Mouse (Mus musculus): ENCODE results near the gene Rit1. TPM values are rescaled to one million over a fixed set of nuclear protein-coding genes. Genes with fewer than 3 reads are reported as not detected.

The Rit1 gene
- total and polyA plus RNA-seq, 2 experiments from 2014 or later, result 82.6 to 85.4 TPM

Other genes starting within 250 kb of the Rit1 start
- 156 and 210 TPM in 2 replicates for gene Lmna, start 206.9 kb upstream of the Rit1 start, total RNA-seq (2014; rRNA removed; ENCODE audit: low replicate concordance)
- gene Lmna, start 206.9 kb upstream of the Rit1 start, polyA plus RNA-seq (2015; fragmentation: Nextera tagmentation; extraction: Ambion mirVana), result 109 and 122 TPM in 2 replicates
- gene Mex3a, start 184.4 kb upstream of the Rit1 start, total RNA-seq (2014; rRNA removed; ENCODE audit: low replicate concordance), result 6.0 and 9.7 TPM in 2 replicates
- 2.6 and 2.7 TPM in 2 replicates for gene Mex3a, start 184.4 kb upstream of the Rit1 start, polyA plus RNA-seq (2015; fragmentation: Nextera tagmentation; extraction: Ambion mirVana)
- gene Rab25, start 168.5 kb upstream of the Rit1 start, total RNA-seq (2014; rRNA removed; ENCODE audit: low replicate concordance), result 0.39 and 2.5 TPM in 2 replicates
- 0.16 TPM in 1 of 2 replicates, not detected in the other for gene Rab25, start 168.5 kb upstream of the Rit1 start, polyA plus RNA-seq (2015; fragmentation: Nextera tagmentation; extraction: Ambion mirVana)
- 3.6 and 34.6 TPM in 2 replicates for gene Lamtor2, start 163.8 kb upstream of the Rit1 start, total RNA-seq (2014; rRNA removed; ENCODE audit: low replicate concordance)
- gene Lamtor2, start 163.8 kb upstream of the Rit1 start, polyA plus RNA-seq (2015; fragmentation: Nextera tagmentation; extraction: Ambion mirVana), result 131 and 136 TPM in 2 replicates
- gene Ubqln4, start 163.1 kb upstream of the Rit1 start, total RNA-seq (2014; rRNA removed; ENCODE audit: low replicate concordance), result 74.9 and 82.4 TPM in 2 replicates
- gene Ubqln4, start 163.1 kb upstream of the Rit1 start, polyA plus RNA-seq (2015; fragmentation: Nextera tagmentation; extraction: Ambion mirVana), result 18.3 and 19.0 TPM in 2 replicates
- gene Ssr2, start 141.0 kb upstream of the Rit1 start, total RNA-seq (2014; rRNA removed; ENCODE audit: low replicate concordance), result 246 and 286 TPM in 2 replicates
- 144 and 146 TPM in 2 replicates for gene Ssr2, start 141.0 kb upstream of the Rit1 start, polyA plus RNA-seq (2015; fragmentation: Nextera tagmentation; extraction: Ambion mirVana)
- gene Arhgef2, start 110.9 kb upstream of the Rit1 start, total RNA-seq (2014; rRNA removed; ENCODE audit: low replicate concordance), result 81.1 and 146 TPM in 2 replicates
- 52.2 and 56.1 TPM in 2 replicates for gene Arhgef2, start 110.9 kb upstream of the Rit1 start, polyA plus RNA-seq (2015; fragmentation: Nextera tagmentation; extraction: Ambion mirVana)
- gene Rxfp4, start 63.7 kb upstream of the Rit1 start, total RNA-seq (2014; rRNA removed; ENCODE audit: low replicate concordance), result not detected in 2 replicates
- gene Rxfp4, start 63.7 kb upstream of the Rit1 start, polyA plus RNA-seq (2015; fragmentation: Nextera tagmentation; extraction: Ambion mirVana), result not detected in 2 replicates
- gene Khdc4, start 31.0 kb upstream of the Rit1 start, total RNA-seq (2014; rRNA removed; ENCODE audit: low replicate concordance), result 96.2 and 102 TPM in 2 replicates
- gene Khdc4, start 31.0 kb upstream of the Rit1 start, polyA plus RNA-seq (2015; fragmentation: Nextera tagmentation; extraction: Ambion mirVana), result 44.4 and 46.2 TPM in 2 replicates
- 3.5 and 13.4 TPM in 2 replicates for gene Syt11, start 58.3 kb downstream of the Rit1 start, total RNA-seq (2014; rRNA removed; ENCODE audit: low replicate concordance)
- 3.2 and 4.7 TPM in 2 replicates for gene Syt11, start 58.3 kb downstream of the Rit1 start, polyA plus RNA-seq (2015; fragmentation: Nextera tagmentation; extraction: Ambion mirVana)
- 16.3 and 18.4 TPM in 2 replicates for gene Gon4l, start 118.4 kb downstream of the Rit1 start, total RNA-seq (2014; rRNA removed; ENCODE audit: low replicate concordance)
- 3.8 and 4.2 TPM in 2 replicates for gene Gon4l, start 118.4 kb downstream of the Rit1 start, polyA plus RNA-seq (2015; fragmentation: Nextera tagmentation; extraction: Ambion mirVana)
- gene Msto1, start 197.2 kb downstream of the Rit1 start, total RNA-seq (2014; rRNA removed; ENCODE audit: low replicate concordance), result 49.2 and 51.9 TPM in 2 replicates
- 35.2 and 36.6 TPM in 2 replicates for gene Msto1, start 197.2 kb downstream of the Rit1 start, polyA plus RNA-seq (2015; fragmentation: Nextera tagmentation; extraction: Ambion mirVana)
- 17.1 and 17.6 TPM in 2 replicates for gene Ash1l, start 233.8 kb downstream of the Rit1 start, total RNA-seq (2014; rRNA removed; ENCODE audit: low replicate concordance)
- gene Ash1l, start 233.8 kb downstream of the Rit1 start, polyA plus RNA-seq (2015; fragmentation: Nextera tagmentation; extraction: Ambion mirVana), result 9.7 and 10.1 TPM in 2 replicates
- gene Dap3, start 234.3 kb downstream of the Rit1 start, total RNA-seq (2014; rRNA removed; ENCODE audit: low replicate concordance), result 79.5 and 98.6 TPM in 2 replicates
- gene Dap3, start 234.3 kb downstream of the Rit1 start, polyA plus RNA-seq (2015; fragmentation: Nextera tagmentation; extraction: Ambion mirVana), result 152 and 155 TPM in 2 replicates

All from heart, postnatal 0 days (tissue).